Mouse (Mus musculus): Measurements from ENCODE around the gene Lrrfip1.

DNA sequence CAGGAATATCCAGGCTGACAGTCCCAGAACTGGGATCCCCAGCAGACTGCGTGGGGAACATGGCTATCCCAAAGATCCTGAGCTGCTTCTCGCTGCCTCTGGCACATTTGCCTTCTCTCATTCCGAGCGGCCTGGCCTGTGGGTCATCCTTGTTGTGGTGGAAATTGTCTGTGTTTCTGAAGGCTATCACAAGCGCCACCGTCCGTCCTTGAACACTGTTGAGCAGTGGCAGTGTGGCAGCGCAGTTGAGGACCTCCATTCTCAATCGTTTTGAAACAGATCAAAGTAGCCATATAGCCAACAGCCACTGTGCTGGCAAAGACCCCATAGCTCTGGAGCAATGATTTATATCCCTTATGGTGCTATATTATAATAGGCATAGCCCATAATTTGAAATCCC lies 10.2 kb downstream of the Lrrfip1 start:
- TF ChIP-seq POLR2A (IDR thresholded peaks at IDR 0.05; ENCODE audit: borderline replicate concordance, control insufficient read depth, low read depth, low read length) (no peak), CTCF (IDR thresholded peaks at IDR 0.05; ENCODE audit: control insufficient read depth, insufficient read depth, low read length) (no peak)

All from bone marrow, adult 2 months (tissue).